Mouse (Mus musculus) C2C12 (cell line): ENCODE results near the gene Hoxa9.

Experiments used
- CTCF ChIP-seq: IDR thresholded peaks from one replicate; pipeline ENCODE4 v1.5.1; 2011; ENCODE audit not compliant: control insufficient read depth, insufficient read depth, insufficient read length
- MYOD1 ChIP-seq: IDR thresholded peaks from one replicate; pipeline ENCODE4 v1.6.1; 2011; ENCODE audit warnings: low read depth; ENCODE audit not compliant: control insufficient read depth, insufficient read length
- USF1 ChIP-seq: IDR thresholded peaks from one replicate; pipeline ENCODE4 v1.6.1; 2011; ENCODE audit warnings: low read depth, mild to moderate bottlenecking, control low read depth, moderate library complexity

DNA sequence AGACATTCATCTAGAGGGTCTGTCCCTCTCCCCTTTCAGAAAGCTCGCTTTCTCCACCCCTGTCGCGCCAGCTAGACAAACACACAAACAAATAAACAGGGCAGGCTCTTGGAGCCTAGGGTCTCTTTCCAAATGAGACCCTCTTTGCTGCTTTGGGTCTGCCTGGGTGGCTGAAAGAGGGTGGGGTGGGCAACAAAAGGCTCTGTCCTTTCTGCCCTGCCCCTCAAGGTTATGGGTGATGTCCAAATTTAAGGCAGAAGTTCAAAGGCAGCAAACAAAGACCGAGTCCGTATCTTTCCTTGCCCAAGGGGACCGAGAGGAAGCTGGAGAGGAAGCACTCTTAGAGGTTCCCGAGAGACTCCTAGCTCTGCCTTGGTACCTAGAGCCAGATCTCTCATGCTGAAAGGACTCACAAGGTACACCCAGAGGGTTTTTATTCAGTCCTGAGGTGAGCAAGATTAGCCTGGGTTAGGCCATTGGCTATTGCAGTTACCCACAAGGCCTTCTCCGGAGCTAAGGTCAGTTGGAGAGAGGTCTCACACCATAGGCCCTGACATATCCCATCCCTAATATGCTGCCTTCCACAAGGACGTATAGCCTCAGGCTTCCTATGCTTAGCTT, 10.2 kb upstream of the Hoxa9 start:
- TF ChIP-seq CTCF, result no peak
- no peak for TF ChIP-seq MYOD1
- TF ChIP-seq USF1, result no peak
